Mouse (Mus musculus): ENCODE results near the gene Ndufaf8. TPM values are rescaled to one million over a fixed set of nuclear protein-coding genes. Genes with fewer than 3 reads are reported as not detected.

Gene Ndufaf8
- polyA plus RNA-seq, 1 experiment from 2014 or later: 61.5 TPM

DNA sequence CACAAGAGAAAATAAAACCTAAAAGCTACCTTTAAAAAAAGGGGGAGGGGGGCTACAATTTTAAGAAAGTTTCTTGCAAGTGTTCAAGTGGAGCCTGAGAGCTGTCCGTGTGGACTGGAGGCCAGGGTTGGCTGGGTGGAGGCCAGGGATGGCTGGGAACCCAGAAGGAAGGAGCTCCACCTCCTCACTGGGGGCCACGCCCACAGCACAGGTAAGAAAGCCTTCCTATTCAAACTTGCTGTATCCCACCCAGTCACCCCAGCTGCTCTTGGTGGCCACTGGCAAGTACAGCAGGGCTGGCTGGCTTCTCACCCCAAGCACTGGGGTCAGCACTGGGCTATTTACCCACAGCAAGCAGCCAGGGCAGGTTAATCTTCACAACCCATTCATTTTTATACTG lies 8.3 kb downstream of the Ndufaf8 start:
- Histone ChIP-seq H3K4me3 (ENCODE audit: low read depth, low read length) (no peak overlapping the region), H3K9ac (replicated peaks; ENCODE audit: low read depth, low read length) (no peak overlapping the region), H3K36me3 (ENCODE audit: control insufficient read depth, insufficient read depth, low read length) (peaks cover 27% of the 10 kb centered on the region), H3K27ac (ENCODE audit: low read depth, low read length) (no peak overlapping the region), H3K9me3 (ENCODE audit: control insufficient read depth, low read length) (no peaks in the 10 kb centered on the region), H3K4me2 (ENCODE audit: low read depth, low read length) (no peak overlapping the region), H3K27me3 (ENCODE audit: control insufficient read depth, insufficient read depth, low read length) (no peaks in the 10 kb centered on the region), H3K4me1 (ENCODE audit: control insufficient read depth, insufficient read depth, low read length) (no peaks in the 10 kb centered on the region)
- ATAC-seq (ENCODE audit: low read depth): no peak
- 80% methylated on average over 2 of the region's 2 CpGs for WGBS

DNA sequence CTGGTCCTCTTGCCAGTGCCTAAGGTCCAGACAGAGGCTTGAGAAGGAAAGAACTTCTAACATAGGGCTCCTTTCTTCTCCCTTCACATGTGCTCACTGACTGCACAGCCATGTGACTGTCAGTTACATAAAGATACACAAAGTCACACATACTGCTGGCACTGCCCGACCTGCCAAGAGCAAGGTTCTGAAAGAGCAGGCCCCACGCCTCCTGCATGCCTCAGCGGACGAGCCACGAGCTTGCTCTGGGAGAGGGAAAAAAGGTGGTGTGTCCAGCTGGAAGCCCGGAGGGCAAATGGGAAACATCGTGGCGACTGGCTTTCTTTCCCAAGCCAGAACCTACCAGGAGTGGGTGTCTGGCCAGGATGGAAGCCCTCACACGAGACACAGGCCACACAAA lies 9.1 kb downstream of the Ndufaf8 start:
- Histone ChIP-seq H3K9me3 (ENCODE audit: control insufficient read depth, low read length) (no peaks in the 10 kb centered on the region), H3K4me3 (ENCODE audit: low read depth, low read length) (no peak overlapping the region), H3K4me1 (ENCODE audit: control insufficient read depth, insufficient read depth, low read length) (no peaks in the 10 kb centered on the region), H3K27me3 (ENCODE audit: control insufficient read depth, insufficient read depth, low read length) (no peaks in the 10 kb centered on the region), H3K9ac (replicated peaks; ENCODE audit: low read depth, low read length) (no peak overlapping the region), H3K27ac (ENCODE audit: low read depth, low read length) (no peak overlapping the region), H3K4me2 (ENCODE audit: low read depth, low read length) (no peak overlapping the region), H3K36me3 (ENCODE audit: control insufficient read depth, insufficient read depth, low read length) (peaks cover 27% of the 10 kb centered on the region)
- 87% methylated on average over 9 of the region's 9 CpGs for WGBS
- ATAC-seq (ENCODE audit: low read depth): no peak

DNA sequence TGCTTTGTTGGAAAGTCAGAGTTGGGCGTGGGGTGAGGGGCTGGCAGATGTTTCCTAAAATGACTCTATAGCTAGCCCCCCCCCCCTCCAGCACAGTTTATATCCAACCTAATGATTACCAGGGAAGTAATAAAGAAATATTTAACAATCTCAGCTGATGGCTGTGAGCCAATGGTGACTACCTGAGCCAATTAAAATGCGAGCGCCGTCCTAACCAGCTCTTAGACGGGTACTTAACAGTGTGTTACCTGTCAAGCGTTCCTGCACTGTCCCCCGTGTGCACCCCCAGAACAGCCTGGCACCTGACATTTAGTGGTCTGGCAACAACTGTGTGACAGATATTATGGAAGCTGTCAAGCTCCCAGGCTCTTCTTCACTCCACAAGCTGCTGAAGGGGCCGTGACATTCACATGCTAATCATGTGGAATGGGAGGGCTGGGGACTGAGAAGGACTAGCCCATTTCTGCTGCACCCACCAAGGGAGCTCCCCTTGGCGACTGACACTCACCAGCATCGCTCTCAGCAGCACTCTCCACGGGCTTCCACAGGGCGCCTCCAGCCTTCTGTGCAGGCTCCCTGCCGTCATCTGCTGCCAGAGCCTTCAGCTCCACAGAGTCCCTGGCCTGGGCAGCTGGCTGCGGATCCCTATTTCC lies 11.0 kb downstream of the Ndufaf8 start:
- no peak overlapping the region for H3K27ac ChIP-seq (ENCODE audit: low read depth, low read length)
- H3K9me3 ChIP-seq (ENCODE audit: control insufficient read depth, low read length): no peaks in the 10 kb centered on the region
- H3K9ac ChIP-seq (replicated peaks; ENCODE audit: low read depth, low read length): no peak overlapping the region
- H3K36me3 ChIP-seq (ENCODE audit: control insufficient read depth, insufficient read depth, low read length): peaks cover 17% of the 10 kb centered on the region
- H3K27me3 ChIP-seq (ENCODE audit: control insufficient read depth, insufficient read depth, low read length): no peaks in the 10 kb centered on the region
- no peak overlapping the region for H3K4me2 ChIP-seq (ENCODE audit: low read depth, low read length)
- no peaks in the 10 kb centered on the region for H3K4me1 ChIP-seq (ENCODE audit: control insufficient read depth, insufficient read depth, low read length)
- WGBS: 65% methylated on average over 14 of the region's 14 CpGs
- no peak for ATAC-seq (ENCODE audit: low read depth)
- H3K4me3 ChIP-seq (ENCODE audit: low read depth, low read length): no peak overlapping the region

DNA sequence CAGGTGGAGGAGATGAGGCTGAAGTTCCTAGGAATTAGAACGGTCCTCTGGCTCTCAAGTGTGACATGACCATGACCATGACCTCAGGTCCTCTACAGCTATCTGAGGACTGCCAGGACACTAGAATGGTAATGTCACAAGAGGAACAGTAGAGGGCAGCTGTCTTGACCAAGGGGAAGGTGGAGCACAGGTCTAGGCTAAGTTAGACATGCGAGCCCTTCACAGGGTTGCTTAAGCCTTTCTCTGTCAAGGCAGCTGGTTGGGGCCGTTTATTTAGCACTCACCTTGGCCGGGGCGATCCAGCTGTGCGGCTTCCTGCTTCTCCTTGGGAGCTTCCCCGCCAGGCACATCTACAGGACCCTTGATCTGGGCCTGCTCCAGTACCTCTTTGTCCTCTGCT lies 11.8 kb downstream of the Ndufaf8 start:
- Histone ChIP-seq H3K4me1 (ENCODE audit: control insufficient read depth, insufficient read depth, low read length) (no peaks in the 10 kb centered on the region), H3K27me3 (ENCODE audit: control insufficient read depth, insufficient read depth, low read length) (no peaks in the 10 kb centered on the region), H3K4me2 (ENCODE audit: low read depth, low read length) (no peak overlapping the region), H3K36me3 (ENCODE audit: control insufficient read depth, insufficient read depth, low read length) (peaks cover 10% of the 10 kb centered on the region; the same call in 1 of the 2 replicates), H3K4me3 (ENCODE audit: low read depth, low read length) (no peak overlapping the region), H3K27ac (ENCODE audit: low read depth, low read length) (no peak overlapping the region), H3K9me3 (ENCODE audit: control insufficient read depth, low read length) (no peaks in the 10 kb centered on the region), H3K9ac (replicated peaks; ENCODE audit: low read depth, low read length) (peak overlapping the region; percentile 32; the same call in 1 of the 2 replicates)
- ATAC-seq (ENCODE audit: low read depth): peak; percentile 26; the same call in 1 of the 2 replicates
- 71% methylated on average over 7 of the region's 7 CpGs for WGBS

DNA sequence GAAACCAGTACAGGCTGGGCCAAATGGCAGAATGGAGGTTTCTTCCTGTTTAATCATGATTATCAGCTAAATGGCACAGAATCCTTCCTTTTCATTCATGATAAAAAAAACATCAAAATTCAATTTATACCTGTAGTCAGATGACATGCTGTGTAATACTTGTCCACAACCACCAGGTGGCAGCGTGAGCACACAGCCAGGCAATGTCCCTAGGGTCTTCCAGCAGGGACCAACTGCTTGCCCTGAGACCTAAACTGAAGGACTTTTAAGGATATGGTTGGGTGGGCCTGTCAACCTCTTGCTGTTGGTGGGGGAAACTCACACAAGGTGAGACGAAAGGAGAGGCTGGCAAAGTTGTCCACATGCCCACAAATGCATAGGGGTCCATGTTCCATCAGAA lies 12.3 kb downstream of the Ndufaf8 start:
- Histone ChIP-seq H3K27ac (ENCODE audit: low read depth, low read length) (no peak overlapping the region), H3K4me2 (ENCODE audit: low read depth, low read length) (no peak overlapping the region), H3K4me3 (ENCODE audit: low read depth, low read length) (no peak overlapping the region), H3K27me3 (ENCODE audit: control insufficient read depth, insufficient read depth, low read length) (no peaks in the 10 kb centered on the region), H3K9me3 (ENCODE audit: control insufficient read depth, low read length) (no peaks in the 10 kb centered on the region), H3K4me1 (ENCODE audit: control insufficient read depth, insufficient read depth, low read length) (no peaks in the 10 kb centered on the region), H3K9ac (replicated peaks; ENCODE audit: low read depth, low read length) (peak overlapping the region; percentile 32; the same call in 1 of the 2 replicates), H3K36me3 (ENCODE audit: control insufficient read depth, insufficient read depth, low read length) (peaks cover 8% of the 10 kb centered on the region; the same call in 1 of the 2 replicates)
- 12% methylated on average over 2 of the region's 2 CpGs for WGBS
- ATAC-seq (ENCODE audit: low read depth): no peak

DNA sequence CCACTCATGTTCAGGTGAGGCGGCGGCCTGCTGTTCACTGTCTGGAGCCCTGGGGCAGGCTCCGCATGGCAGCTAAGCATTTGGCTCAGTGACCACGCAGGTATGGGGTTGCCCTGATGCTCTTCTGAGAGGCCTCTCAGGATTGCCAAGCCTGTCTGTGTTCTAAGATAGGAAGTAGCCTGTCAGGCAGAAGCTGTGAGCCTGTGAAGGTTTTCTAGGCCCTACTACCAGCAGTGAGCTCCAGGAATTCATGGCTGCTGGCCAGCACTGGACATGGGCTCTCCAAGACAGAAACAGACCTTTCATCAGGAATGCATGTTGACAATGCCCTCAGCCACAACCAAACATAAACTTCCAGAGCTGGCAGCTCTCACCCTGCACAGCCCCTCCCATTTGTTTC lies 13.4 kb downstream of the Ndufaf8 start:
- Histone ChIP-seq H3K4me1 (ENCODE audit: control insufficient read depth, insufficient read depth, low read length) (no peaks in the 10 kb centered on the region), H3K4me3 (ENCODE audit: low read depth, low read length) (no peak overlapping the region), H3K9me3 (ENCODE audit: control insufficient read depth, low read length) (no peaks in the 10 kb centered on the region), H3K9ac (replicated peaks; ENCODE audit: low read depth, low read length) (no peak overlapping the region), H3K4me2 (ENCODE audit: low read depth, low read length) (no peak overlapping the region), H3K27me3 (ENCODE audit: control insufficient read depth, insufficient read depth, low read length) (no peaks in the 10 kb centered on the region), H3K36me3 (ENCODE audit: control insufficient read depth, insufficient read depth, low read length) (peaks cover 8% of the 10 kb centered on the region; the same call in 1 of the 2 replicates), H3K27ac (ENCODE audit: low read depth, low read length) (no peak overlapping the region)
- no peak for ATAC-seq (ENCODE audit: low read depth)
- WGBS: 89% methylated on average over 4 of the region's 4 CpGs

DNA sequence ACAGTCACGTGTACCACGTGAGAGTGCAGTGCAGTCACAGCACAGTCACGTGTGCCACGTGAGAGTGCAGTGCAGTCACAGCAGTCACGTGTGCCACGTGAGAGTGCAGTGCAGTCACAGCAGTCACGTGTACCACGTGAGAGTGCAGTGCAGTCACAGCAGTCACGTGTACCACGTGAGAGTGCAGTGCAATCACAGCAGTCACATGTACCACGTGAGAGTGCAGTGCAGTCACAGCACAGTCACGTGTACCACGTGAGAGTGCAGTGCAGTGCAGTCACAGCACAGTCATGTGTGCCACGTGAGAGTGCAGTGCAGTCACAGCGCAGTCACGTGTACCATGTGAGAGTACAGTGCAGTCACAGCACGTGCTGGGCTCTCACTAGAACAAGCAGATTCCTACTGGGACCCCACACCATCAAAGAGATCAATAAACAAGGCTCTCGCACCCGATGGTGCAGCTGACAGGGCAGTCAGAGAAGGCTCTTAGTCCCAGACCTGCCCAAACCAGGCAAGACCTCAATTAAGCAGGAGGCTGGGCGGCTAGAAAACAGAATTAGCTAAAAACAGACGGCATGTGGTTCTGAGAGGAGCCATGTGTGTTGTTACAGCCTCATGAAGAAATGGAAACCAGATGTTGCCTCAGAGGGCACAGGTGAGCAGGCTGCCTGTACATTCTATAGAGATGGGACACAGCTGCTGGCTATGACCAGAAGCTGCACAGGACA lies 15.9 kb downstream of the Ndufaf8 start:
- Histone ChIP-seq H3K27me3 (ENCODE audit: control insufficient read depth, insufficient read depth, low read length) (no peaks in the 10 kb centered on the region), H3K27ac (ENCODE audit: low read depth, low read length) (no peak overlapping the region), H3K9me3 (ENCODE audit: control insufficient read depth, low read length) (no peaks in the 10 kb centered on the region), H3K4me1 (ENCODE audit: control insufficient read depth, insufficient read depth, low read length) (no peaks in the 10 kb centered on the region), H3K9ac (replicated peaks; ENCODE audit: low read depth, low read length) (no peak overlapping the region), H3K4me3 (ENCODE audit: low read depth, low read length) (no peak overlapping the region), H3K4me2 (ENCODE audit: low read depth, low read length) (no peak overlapping the region), H3K36me3 (ENCODE audit: control insufficient read depth, insufficient read depth, low read length) (peaks cover 4% of the 10 kb centered on the region; the same call in 1 of the 2 replicates)
- no peak for ATAC-seq (ENCODE audit: low read depth)
- 92% methylated on average over 21 of the region's 21 CpGs for WGBS

DNA sequence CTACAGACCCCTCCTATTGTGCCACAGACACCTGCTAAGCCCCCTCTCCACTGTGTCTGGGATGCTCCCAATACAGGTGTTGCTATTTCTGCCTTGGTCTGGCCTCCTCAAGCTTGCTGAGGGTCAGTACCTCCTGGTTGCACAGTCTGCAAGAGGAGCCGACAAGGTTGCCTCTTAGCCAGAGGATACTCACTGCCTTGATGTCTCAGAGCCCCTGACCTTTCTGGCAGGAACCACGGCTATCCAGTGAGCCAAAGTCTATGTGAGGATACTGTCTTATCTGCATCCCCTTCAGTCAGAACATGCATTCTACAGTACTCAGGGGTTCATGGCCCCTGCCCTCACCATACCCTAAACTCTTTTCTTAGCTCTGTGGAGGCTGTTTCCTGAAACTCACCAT lies 18.9 kb downstream of the Ndufaf8 start:
- no peaks in the 10 kb centered on the region for H3K9me3 ChIP-seq (ENCODE audit: control insufficient read depth, low read length)
- H3K36me3 ChIP-seq (ENCODE audit: control insufficient read depth, insufficient read depth, low read length): no peaks in the 10 kb centered on the region
- peaks cover 7% of the 10 kb centered on the region; the same call in 1 of the 2 replicates for H3K4me1 ChIP-seq (ENCODE audit: control insufficient read depth, insufficient read depth, low read length)
- no peak overlapping the region for H3K9ac ChIP-seq (replicated peaks; ENCODE audit: low read depth, low read length)
- WGBS: 95% methylated on average over 2 of the region's 2 CpGs
- ATAC-seq (ENCODE audit: low read depth): no peak
- no peak overlapping the region for H3K4me2 ChIP-seq (ENCODE audit: low read depth, low read length)
- H3K27ac ChIP-seq (ENCODE audit: low read depth, low read length): no peak overlapping the region
- no peaks in the 10 kb centered on the region for H3K27me3 ChIP-seq (ENCODE audit: control insufficient read depth, insufficient read depth, low read length)
- H3K4me3 ChIP-seq (ENCODE audit: low read depth, low read length): no peak overlapping the region

DNA sequence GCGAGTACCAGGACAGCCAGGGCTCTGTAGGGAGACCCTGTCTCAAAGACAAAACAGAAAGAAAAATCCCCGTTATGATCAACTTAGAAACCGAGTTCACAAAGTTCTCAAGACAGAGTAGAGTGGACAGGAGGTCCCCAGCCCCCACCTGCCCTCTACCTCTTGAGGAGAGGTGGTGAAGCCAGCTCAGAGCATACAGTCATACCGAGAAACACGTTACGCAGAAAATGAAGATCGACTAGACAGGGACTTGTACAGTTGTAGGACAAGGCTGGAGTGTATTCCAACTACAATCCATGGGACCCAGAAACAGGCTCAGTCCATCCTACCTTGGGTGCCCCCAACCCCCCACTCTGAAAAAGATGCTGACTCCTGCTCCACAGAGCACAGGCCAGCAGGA lies 20.4 kb downstream of the Ndufaf8 start:
- peaks cover 7% of the 10 kb centered on the region; the same call in 1 of the 2 replicates for H3K4me1 ChIP-seq (ENCODE audit: control insufficient read depth, insufficient read depth, low read length)
- no peak overlapping the region for H3K4me2 ChIP-seq (ENCODE audit: low read depth, low read length)
- no peak for ATAC-seq (ENCODE audit: low read depth)
- no peak overlapping the region for H3K9ac ChIP-seq (replicated peaks; ENCODE audit: low read depth, low read length)
- WGBS: 96% methylated on average over 7 of the region's 7 CpGs
- no peak overlapping the region for H3K4me3 ChIP-seq (ENCODE audit: low read depth, low read length)
- H3K9me3 ChIP-seq (ENCODE audit: control insufficient read depth, low read length): no peaks in the 10 kb centered on the region
- H3K27me3 ChIP-seq (ENCODE audit: control insufficient read depth, insufficient read depth, low read length): no peaks in the 10 kb centered on the region
- H3K27ac ChIP-seq (ENCODE audit: low read depth, low read length): no peak overlapping the region
- H3K36me3 ChIP-seq (ENCODE audit: control insufficient read depth, insufficient read depth, low read length): no peaks in the 10 kb centered on the region
